Mouse (Mus musculus): ENCODE measurements around the gene BC049715.

GRCm38 (mm10) chr6:136824987-136825386, 2.4 kb upstream of the BC049715 start:
- no peak for TF ChIP-seq MAFK (IDR thresholded peaks at IDR 0.05; ENCODE audit: borderline replicate concordance, low read depth, low read length)
- no peak for TF ChIP-seq BHLHE40 (IDR thresholded peaks at IDR 0.05; ENCODE audit: borderline replicate concordance, low read depth, low read length)
- TF ChIP-seq EP300 (IDR thresholded peaks at IDR 0.05; ENCODE audit: low read depth in 1 of 2, low read length in 2 of 2), result no peak
- TF ChIP-seq CTCF (IDR thresholded peaks at IDR 0.05 in 2 of 3, conservative IDR thresholded peaks at IDR 0.05 in 1 of 3; ENCODE audit: control insufficient read depth in 1 of 3, insufficient read depth in 1 of 3, low read depth in 2 of 3, low read length in 3 of 3, poor library complexity in 1 of 3, severe bottlenecking in 1 of 3), result no peak
